Mouse (Mus musculus) CD4-positive, CD25-positive, alpha-beta regulatory T cell (primary cell): ENCODE measurements around the gene Cbr3. TPM values are rescaled to one million over a fixed set of nuclear protein-coding genes. Genes with fewer than 3 reads are reported as not detected.

Experiments
- polyA plus RNA-seq: library from polyadenylated mRNA; unstranded; fragments of 100-300 nt; shearing (Covaris generic); gene quantifications from one replicate; pipeline ENCODE4 v1.2.1, GENCODE M21; 2017

Cbr3 gene
- polyA plus RNA-seq, result not detected

DNA sequence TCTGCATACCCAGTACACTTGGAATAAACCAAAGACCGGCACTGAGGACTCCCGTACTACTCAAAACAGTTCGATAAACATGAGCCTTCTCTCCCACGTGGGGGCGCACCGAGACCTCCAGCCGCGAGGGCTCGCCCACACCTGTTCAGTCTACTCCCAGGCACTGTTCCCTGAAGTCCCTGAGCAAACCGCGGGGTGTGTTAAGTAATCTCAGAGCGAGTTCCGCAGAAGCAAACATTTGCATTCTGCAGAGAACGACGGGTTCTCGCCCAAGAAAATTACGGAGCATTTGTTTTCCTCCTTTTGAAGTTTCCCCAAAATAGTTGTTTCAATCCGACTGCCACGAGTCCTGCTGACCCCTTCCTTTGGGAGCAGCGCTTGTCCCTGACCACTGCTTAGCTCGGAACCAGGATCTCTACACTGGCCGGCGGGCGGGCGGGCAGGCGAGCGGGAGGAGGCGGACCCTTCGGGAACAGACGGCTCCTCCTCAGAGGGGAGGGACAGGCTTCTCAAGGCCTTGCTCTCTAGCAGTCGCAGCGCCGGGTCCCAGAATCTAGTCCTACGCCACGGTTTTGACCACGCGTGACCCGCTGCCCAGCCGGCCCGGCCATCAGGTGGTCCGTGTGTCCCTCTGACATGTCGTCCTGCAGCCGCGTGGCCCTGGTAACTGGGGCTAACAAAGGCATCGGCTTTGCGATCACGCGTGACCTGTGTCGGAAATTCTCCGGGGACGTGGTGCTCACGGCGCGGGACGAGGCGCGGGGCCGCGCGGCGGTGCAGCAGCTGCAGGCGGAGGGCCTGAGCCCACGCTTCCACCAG, at the start of gene Cbr3:
Cbr3 (plus strand) TSS at position 527 of the 819 bp plus-strand sequence.

DNA sequence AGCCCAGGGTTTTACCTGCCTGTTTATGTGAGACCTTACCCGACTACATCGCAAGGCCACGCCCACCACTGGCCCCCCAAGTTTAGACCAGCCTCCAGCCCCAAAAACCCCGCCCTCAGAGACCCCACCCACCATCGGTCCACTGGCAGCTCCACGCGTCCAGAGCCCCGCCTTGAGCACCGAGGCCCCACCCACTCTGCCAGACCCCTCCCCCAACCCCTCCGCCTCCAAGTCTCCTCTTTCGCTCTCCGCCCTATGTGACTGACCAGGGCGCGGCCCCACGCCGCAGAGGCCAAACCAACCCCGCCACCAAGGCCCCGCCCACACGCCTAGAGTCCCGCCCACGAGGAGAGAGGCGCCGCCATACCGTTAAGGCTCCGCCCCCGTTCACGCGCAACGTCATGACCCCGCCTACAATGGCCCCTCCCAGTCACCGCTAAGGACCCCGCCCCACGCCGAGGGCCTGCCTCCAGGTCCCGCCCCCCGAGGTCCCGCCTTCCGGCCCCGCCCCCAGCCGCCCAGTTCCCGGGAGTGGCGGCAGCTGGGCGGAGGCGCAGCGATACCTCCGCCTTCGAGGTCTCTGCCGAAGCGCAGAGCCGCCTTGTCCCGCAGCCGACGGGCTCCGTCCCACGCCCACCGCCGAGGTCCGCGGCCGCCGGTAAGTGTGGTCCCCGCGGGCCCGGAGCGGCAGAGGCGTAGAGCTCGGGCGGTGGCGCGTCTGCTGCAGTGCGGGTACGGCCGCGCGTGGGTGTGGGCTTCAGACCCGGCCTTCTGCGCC, 28.6 kb downstream of the Cbr3 start, which contains the start of gene Dop1b:
Dop1b (plus strand) TSS at position 494 of the 778 bp plus-strand sequence.

Other genes starting within 250 kb of the Cbr3 start
- 41.7 TPM for gene Setd4, start 79.2 kb upstream of the Cbr3 start, polyA plus RNA-seq
- gene Cbr1, start 77.4 kb upstream of the Cbr3 start, polyA plus RNA-seq, result 65.7 TPM
- gene Gm5678, start 55.1 kb upstream of the Cbr3 start, polyA plus RNA-seq, result not detected
- 35.8 TPM for gene Dop1b, start 28.7 kb downstream of the Cbr3 start, polyA plus RNA-seq
- gene Morc3, start 148.9 kb downstream of the Cbr3 start, polyA plus RNA-seq, result 102 TPM
- gene Chaf1b, start 200.7 kb downstream of the Cbr3 start, polyA plus RNA-seq, result 25.9 TPM